Mouse (Mus musculus) cortical plate, adult 2 months (tissue): ENCODE measurements at regions not wholly inside any gene's neighbourhood (a gene's known extent, or its start where the extent isn't known, plus 50 kb on each side); places are given as distances from the start of the nearest gene placed in this dataset.

ENCODE experiments used
- CTCF ChIP-seq: fragments of 200-500 bp; IDR thresholded peaks from 2 replicates; pipeline ENCODE4 v1.5.1; 2011; ENCODE audit warnings: mild to moderate bottlenecking, control low read depth, low read length; ENCODE audit not compliant: insufficient read depth; ENCODE audit errors: extremely low read depth
- POLR2A ChIP-seq: fragments of 200-500 bp; IDR thresholded peaks from 2 replicates; pipeline ENCODE4 v1.6.1; 2011; ENCODE audit warnings: mild to moderate bottlenecking, low read length, control low read depth; ENCODE audit not compliant: insufficient read depth; ENCODE audit errors: extremely low read depth

DNA sequence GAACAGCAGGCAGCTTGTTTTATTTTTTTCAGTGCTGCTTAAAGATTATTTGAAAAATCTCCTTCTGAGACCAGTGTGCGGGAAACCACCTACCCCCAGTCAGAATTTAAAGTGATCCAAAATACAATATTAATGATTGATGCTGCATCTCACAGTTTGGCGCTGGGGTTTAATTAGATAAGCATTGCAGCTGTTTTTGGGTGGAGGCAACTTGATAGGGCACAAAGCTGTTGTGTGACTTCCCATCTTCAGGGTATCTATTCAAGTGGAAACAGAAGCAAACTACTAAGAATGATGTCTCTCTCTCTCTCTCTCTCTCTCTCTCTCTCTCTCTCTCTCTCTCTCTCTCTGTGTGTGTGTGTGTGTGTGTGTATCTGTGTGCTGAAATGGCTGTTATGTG lies 219.0 kb upstream of the Tmtc4 start:
- no peak for TF ChIP-seq CTCF
- TF ChIP-seq POLR2A = no peak
